Mouse (Mus musculus) neural tube, embryonic 14.5 days (tissue): ENCODE measurements around the gene Skil. TPM values are rescaled to one million over a fixed set of nuclear protein-coding genes. Genes with fewer than 3 reads are reported as not detected.

ENCODE experiments used
- ATAC-seq: fragments of 200-750 bp; cut with Nextera tagmentation; 2 replicates; pipeline ENCODE4 v1.8.0; 2017; ENCODE audit warnings: low read depth, mild to moderate bottlenecking, moderate TSS enrichment, moderate library complexity
- H3K27ac ChIP-seq: fragments of 300-500 bp; sonication (generic); 2 replicates; pipeline ENCODE4 v1.5.1; 2014; ENCODE audit warnings: low read depth, mild to moderate bottlenecking, control low read depth, low read length, moderate library complexity, mixed read lengths
- H3K27me3 ChIP-seq: fragments of 300-500 bp; sonication (generic); 2 replicates; pipeline ENCODE4 v1.6.1; 2014; ENCODE audit warnings: low read length; ENCODE audit not compliant: control insufficient read depth, insufficient read depth
- H3K36me3 ChIP-seq: fragments of 300-500 bp; sonication (generic); 2 replicates; pipeline ENCODE4 v1.6.1; 2014; ENCODE audit warnings: low read length, mixed read lengths; ENCODE audit not compliant: control insufficient read depth, insufficient read depth
- H3K4me1 ChIP-seq: fragments of 300-500 bp; sonication (generic); 2 replicates; pipeline ENCODE4 v1.6.1; 2014; ENCODE audit warnings: low read length; ENCODE audit not compliant: control insufficient read depth, insufficient read depth
- H3K4me2 ChIP-seq: fragments of 300-500 bp; sonication (generic); 2 replicates; pipeline ENCODE4 v1.6.1; 2014; ENCODE audit warnings: mild to moderate bottlenecking, low read depth, low read length, control low read depth
- H3K4me3 ChIP-seq: fragments of 300-500 bp; sonication (generic); 2 replicates; pipeline ENCODE4 v1.5.1; 2014; ENCODE audit warnings: low read depth, low read length, control low read depth, mixed read lengths
- H3K9ac ChIP-seq: fragments of 300-500 bp; sonication (generic); replicated peaks from 2 replicates; pipeline ENCODE4 v1.6.1; 2014; ENCODE audit warnings: low read depth, mild to moderate bottlenecking, control low read depth, low read length, mixed read lengths
- H3K9me3 ChIP-seq: fragments of 300-500 bp; sonication (generic); 2 replicates; pipeline ENCODE4 v1.6.1; 2016; ENCODE audit warnings: low read length; ENCODE audit not compliant: control insufficient read depth
- WGBS: fragments of 180-500 bp; shearing (Covaris S2); extraction: QIAGEN DNeasy Blood & Tissue Kit; methylation state at CpG from one replicate; pipeline ENCODE4 v1.1.7; 2014; 5-methylcytosine and 5-hydroxymethylcytosine counted together
- polyA plus RNA-seq: library from polyadenylated mRNA; unstranded; fragments of >200 nt; fragmentation: Nextera tagmentation; extraction: Ambion mirVana; gene quantifications from 2 replicates; pipeline ENCODE4 v1.2.1, GENCODE M21; 2014

The Skil gene
- polyA plus RNA-seq, 1 experiment from 2014 or later = 39.7 TPM

GRCm38 (mm10) chr3:31100802-31101201 lies 5.9 kb downstream of the Skil start:
- no peak for ATAC-seq
- 89% methylated on average over 3 of the region's 3 CpGs for WGBS
- H3K4me1 ChIP-seq = peaks cover 43% of the 10 kb centered on the region

GRCm38 (mm10) chr3:31104936-31105335 lies 10.1 kb downstream of the Skil start:
- no peak overlapping the region for H3K4me3 ChIP-seq
- no peak overlapping the region for H3K4me2 ChIP-seq
- no peaks in the 10 kb centered on the region for H3K27me3 ChIP-seq
- WGBS = 78% methylated on average over 6 of the region's 6 CpGs
- no peak overlapping the region for H3K27ac ChIP-seq
- no peaks in the 10 kb centered on the region for H3K9me3 ChIP-seq
- ATAC-seq = no peak
- peaks cover 25% of the 10 kb centered on the region for H3K4me1 ChIP-seq
- H3K36me3 ChIP-seq = no peaks in the 10 kb centered on the region
- H3K9ac ChIP-seq = no peak overlapping the region

More at GRCm38 (mm10) chr3:31100802-31101201, 5.9 kb downstream of the Skil start:
- H3K9ac ChIP-seq = no peak overlapping the region
- no peak overlapping the region for H3K27ac ChIP-seq
- H3K4me3 ChIP-seq = no peak overlapping the region
- peak overlapping the region; percentile 29; the same call in 1 of the 2 replicates for H3K4me2 ChIP-seq
- no peaks in the 10 kb centered on the region for H3K36me3 ChIP-seq
- H3K27me3 ChIP-seq = no peaks in the 10 kb centered on the region
- H3K9me3 ChIP-seq = no peaks in the 10 kb centered on the region

- H3K27me3 ChIP-seq = no peaks in the 10 kb centered on the region
Observed at GRCm38 (mm10) chr3:31106597-31106996, 11.7 kb downstream of the Skil start.

GRCm38 (mm10) chr3:31107674-31108073 lies 12.8 kb downstream of the Skil start:
- Histone ChIP-seq H3K27ac (peak overlapping the region; percentile 66), H3K4me3 (no peak overlapping the region), H3K9ac (no peak overlapping the region), H3K27me3 (no peaks in the 10 kb centered on the region), H3K9me3 (no peaks in the 10 kb centered on the region), H3K4me2 (no peak overlapping the region; the same call in 1 of the 2 replicates), H3K4me1 (peaks cover 11% of the 10 kb centered on the region), H3K36me3 (no peaks in the 10 kb centered on the region)
- WGBS = 80% methylated on average over 4 of the region's 4 CpGs
- peak; percentile 39; the same call in 1 of the 2 replicates for ATAC-seq

More at GRCm38 (mm10) chr3:31106597-31106996, 11.7 kb downstream of the Skil start:
- Histone ChIP-seq H3K4me2 (no peak overlapping the region), H3K9me3 (no peaks in the 10 kb centered on the region), H3K4me1 (peaks cover 15% of the 10 kb centered on the region), H3K4me3 (no peak overlapping the region), H3K27ac (no peak overlapping the region), H3K9ac (no peak overlapping the region), H3K36me3 (no peaks in the 10 kb centered on the region)
- ATAC-seq = no peak
- 85% methylated on average over 6 of the region's 6 CpGs for WGBS

GRCm38 (mm10) chr3:31109108-31109507 lies 14.2 kb downstream of the Skil start:
- Histone ChIP-seq H3K27ac (no peak overlapping the region), H3K27me3 (no peaks in the 10 kb centered on the region), H3K36me3 (peaks cover 8% of the 10 kb centered on the region; the same call in 1 of the 2 replicates), H3K4me1 (peaks cover 11% of the 10 kb centered on the region), H3K9ac (no peak overlapping the region), H3K4me2 (no peak overlapping the region), H3K4me3 (no peak overlapping the region), H3K9me3 (no peaks in the 10 kb centered on the region)
- ATAC-seq = peak; percentile 57; the same call in 1 of the 2 replicates
- WGBS = 74% methylated on average over 3 of the region's 3 CpGs

- no peak for ATAC-seq
- peaks cover 19% of the 10 kb centered on the region for H3K36me3 ChIP-seq
- 90% methylated on average over 4 of the region's 4 CpGs for WGBS
- H3K27ac ChIP-seq = no peak overlapping the region
- H3K9ac ChIP-seq = no peak overlapping the region
- no peaks in the 10 kb centered on the region for H3K9me3 ChIP-seq
- H3K4me2 ChIP-seq = no peak overlapping the region
- H3K4me1 ChIP-seq = no peaks in the 10 kb centered on the region
- H3K4me3 ChIP-seq = no peak overlapping the region
- H3K27me3 ChIP-seq = no peaks in the 10 kb centered on the region
Observed at GRCm38 (mm10) chr3:31123098-31123497, 28.2 kb downstream of the Skil start.

GRCm38 (mm10) chr3:31126303-31126702 lies 31.4 kb downstream of the Skil start:
- 58% methylated on average over 4 of the region's 4 CpGs for WGBS
- no peak for ATAC-seq
- Histone ChIP-seq H3K4me2 (no peak overlapping the region), H3K27ac (no peak overlapping the region), H3K9ac (no peak overlapping the region), H3K9me3 (no peaks in the 10 kb centered on the region), H3K4me3 (no peak overlapping the region), H3K36me3 (peaks cover 6% of the 10 kb centered on the region; the same call in 1 of the 2 replicates), H3K27me3 (no peaks in the 10 kb centered on the region), H3K4me1 (no peaks in the 10 kb centered on the region)

- 84% methylated on average over 3 of the region's 3 CpGs for WGBS
- no peak overlapping the region for H3K4me2 ChIP-seq
- H3K9ac ChIP-seq = no peak overlapping the region
Observed at GRCm38 (mm10) chr3:31126848-31127247, 32.0 kb downstream of the Skil start.

GRCm38 (mm10) chr3:31129766-31130165 lies 34.9 kb downstream of the Skil start:
- 57% methylated on average over 4 of the region's 4 CpGs for WGBS
- H3K4me2 ChIP-seq = no peak overlapping the region
- H3K36me3 ChIP-seq = no peaks in the 10 kb centered on the region
- H3K4me3 ChIP-seq = no peak overlapping the region
- ATAC-seq = no peak
- H3K27ac ChIP-seq = no peak overlapping the region
- H3K4me1 ChIP-seq = no peaks in the 10 kb centered on the region
- H3K9ac ChIP-seq = no peak overlapping the region
- H3K9me3 ChIP-seq = no peaks in the 10 kb centered on the region
- H3K27me3 ChIP-seq = no peaks in the 10 kb centered on the region

More at GRCm38 (mm10) chr3:31126848-31127247, 32.0 kb downstream of the Skil start:
- H3K27me3 ChIP-seq = no peaks in the 10 kb centered on the region
- H3K4me3 ChIP-seq = no peak overlapping the region
- no peaks in the 10 kb centered on the region for H3K4me1 ChIP-seq
- no peak for ATAC-seq
- no peak overlapping the region for H3K27ac ChIP-seq
- H3K36me3 ChIP-seq = peaks cover 6% of the 10 kb centered on the region; the same call in 1 of the 2 replicates
- H3K9me3 ChIP-seq = no peaks in the 10 kb centered on the region
